Mouse (Mus musculus) Patski (cell line): Measurements from ENCODE around the gene Suclg2. TPM values are rescaled to one million over a fixed set of nuclear protein-coding genes. Genes with fewer than 3 reads are reported as not detected.

Experiments
- ATAC-seq: fragments of 100-300 bp; one replicate; pipeline ENCODE4 v1.8.0; 2021
- CTCF ChIA-PET: fragments of 350-600 bp; sonication (Branson Sonifier 250); formaldehyde crosslinking; loops from one replicate; lab custom pipeline; 2022; ENCODE audit warnings: inconsistent platforms; lab: Charles Lee
- POLR2A ChIA-PET: fragments of 350-600 bp; sonication (Branson Sonifier 250); formaldehyde crosslinking; loops from one replicate; lab custom pipeline; 2022; ENCODE audit warnings: antibody characterized with exemption, inconsistent platforms; lab: Charles Lee
- DNase-seq: peaks from one replicate; pipeline ENCODE4 v3.0.0-alpha.2; 2011; ENCODE audit warnings: low read depth, low spot score
- H3K27me3 ChIP-seq: fragments of 371-371 bp; one replicate; pipeline ENCODE4 v1.5.1; 2021
- CTCF ChIP-seq: fragments of 100-300 bp; IDR thresholded peaks from one replicate; pipeline ENCODE4 v1.5.1; 2021
- in situ Hi-C: fragments of 300-500 bp; cut with MboI; formaldehyde crosslinking; loops from 3 replicates; pipeline ENCODE4 v1.11.1; 2018; ENCODE audit warnings: low pct_unique_long_range_greater_than_20kb, mixed read lengths
- polyA plus RNA-seq: library from polyadenylated mRNA; unstranded; gene quantifications from one replicate; pipeline ENCODE4 v1.2.3, GENCODE M21; 2021

Gene Suclg2
- polyA plus RNA-seq, 1 experiment from 2014 or later: 176 TPM

DNA sequence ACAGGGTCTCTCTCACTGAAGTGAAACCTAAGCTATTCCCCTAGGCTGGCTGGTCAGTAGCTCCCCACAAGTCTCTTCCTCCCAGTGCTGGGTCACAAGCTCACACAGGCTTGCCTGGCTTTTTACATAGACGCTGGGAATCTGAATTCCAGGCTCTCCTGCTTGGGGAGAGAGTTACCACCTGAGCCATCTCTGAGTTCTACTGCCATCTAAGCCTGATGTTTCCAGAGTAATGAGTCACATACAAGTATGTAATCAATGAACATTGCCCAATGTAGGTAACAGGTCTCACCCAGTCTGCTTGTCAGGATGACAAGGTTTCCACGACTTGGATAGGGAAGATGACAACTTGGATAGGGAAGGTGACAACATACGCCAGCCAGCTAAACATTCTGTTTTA lies 1.5 kb downstream of the Suclg2 start:
- no peak for TF ChIP-seq CTCF
- ChIA-PET POLR2A (no interaction called here), CTCF (no interaction called here)
- DNase-seq (no peak), ATAC-seq (no peak)
- in situ Hi-C loops: no loop called here
- H3K27me3 ChIP-seq: no peaks in the 10 kb centered on the region

DNA sequence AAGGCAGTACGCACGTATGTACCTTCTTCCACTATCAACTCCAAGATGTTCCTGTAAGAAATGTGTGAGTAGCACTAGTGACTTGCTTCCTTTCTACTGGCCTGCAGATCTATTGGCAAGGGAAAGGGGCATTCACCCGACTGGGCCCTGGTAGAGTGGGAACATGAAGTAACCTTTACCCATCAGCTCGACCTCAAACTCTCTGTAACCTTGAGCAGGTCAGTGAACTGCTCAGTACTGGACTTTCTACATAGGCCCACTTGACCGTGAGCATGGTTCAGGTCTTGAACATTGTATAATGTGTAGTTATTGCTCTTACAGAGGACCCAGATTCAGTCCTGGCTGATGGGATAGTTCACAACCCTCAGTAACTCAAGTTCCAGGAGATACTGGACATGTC lies 2.1 kb downstream of the Suclg2 start:
- CTCF ChIA-PET: interaction anchor here (1.2 kb wide), 1 partner anchor 24 kb away, joined by 3 read pairs; no protein-coding TSS in a partner anchor
- ATAC-seq (no peak), DNase-seq (no peak)
- no peaks in the 10 kb centered on the region for H3K27me3 ChIP-seq
- POLR2A ChIA-PET: no interaction called here
- in situ Hi-C loops: no loop called here
- TF ChIP-seq CTCF: no peak

DNA sequence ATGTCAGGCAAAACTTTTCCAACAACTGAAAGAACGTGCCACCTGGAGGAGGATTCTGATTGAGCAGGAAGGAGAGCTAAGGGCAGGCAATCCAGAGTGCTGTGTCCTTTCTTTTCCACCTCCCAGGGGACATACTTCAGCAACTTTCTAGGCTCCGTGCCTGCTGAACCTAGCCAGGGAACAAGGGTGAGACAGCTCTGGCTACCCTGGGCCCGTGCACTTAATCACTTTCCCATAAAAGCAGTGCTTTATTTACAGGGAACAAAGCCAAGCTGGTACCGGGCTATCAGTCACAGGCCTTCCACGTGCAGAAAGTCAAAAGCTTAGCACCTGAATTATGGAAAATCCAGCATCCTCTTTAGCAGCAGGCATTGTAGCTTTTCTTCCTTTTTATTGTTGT lies 5.4 kb downstream of the Suclg2 start:
- no peak for TF ChIP-seq CTCF
- ChIA-PET POLR2A (no interaction called here), CTCF (no interaction called here)
- in situ Hi-C loops: no loop called here
- DNase-seq: peak; percentile 54
- no peaks in the 10 kb centered on the region for H3K27me3 ChIP-seq
- ATAC-seq: peak; percentile 45

DNA sequence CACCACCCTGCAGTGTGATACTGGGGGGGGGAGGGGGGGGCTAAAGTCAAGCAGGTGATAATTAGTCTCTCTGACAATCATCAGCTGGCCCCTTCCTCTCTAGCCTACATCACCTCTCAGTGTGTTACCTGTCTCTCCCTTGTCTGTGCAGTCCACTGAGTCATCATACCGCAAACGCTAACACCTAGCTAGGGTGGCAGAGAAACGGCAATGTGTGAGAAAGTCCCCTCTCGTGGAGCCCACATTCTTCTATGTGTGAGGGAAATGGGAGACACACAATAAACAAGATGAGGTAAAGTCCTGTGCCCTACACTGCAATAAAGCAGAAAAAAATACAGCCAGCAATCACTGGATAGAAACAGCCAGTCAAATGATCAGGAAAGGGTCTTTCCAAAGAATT lies 6.5 kb downstream of the Suclg2 start:
- H3K27me3 ChIP-seq: no peaks in the 10 kb centered on the region
- DNase-seq (peak; percentile 46), ATAC-seq (peak; percentile 18)
- CTCF ChIA-PET: interaction anchor here (1.1 kb wide), 1 partner anchor 61 kb away, joined by 3 read pairs; no protein-coding TSS in a partner anchor
- no peak for TF ChIP-seq CTCF
- POLR2A ChIA-PET: interaction anchor here (1.5 kb wide), 1 partner anchor 74 kb away, joined by 3 read pairs; no protein-coding TSS in a partner anchor
- in situ Hi-C loops: no loop called here

DNA sequence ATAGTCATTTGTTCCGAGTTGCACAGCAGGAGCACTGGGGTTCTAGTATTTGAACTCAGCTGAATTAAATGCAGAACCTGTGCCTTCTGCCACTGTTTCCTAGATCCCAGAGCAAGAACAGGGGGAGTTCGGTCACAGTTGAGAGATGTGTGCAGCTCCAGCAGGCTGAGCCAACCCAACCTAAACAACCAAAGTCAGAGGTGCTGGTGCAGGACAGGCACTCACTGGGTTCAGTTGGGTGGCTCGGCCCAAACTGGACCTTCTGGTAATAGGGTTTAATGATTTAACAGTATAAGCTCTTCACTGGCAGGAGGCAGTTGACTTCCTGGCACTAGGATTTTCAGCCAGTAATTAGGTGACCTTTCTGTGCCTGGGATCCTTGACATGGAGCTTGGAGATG lies 6.9 kb downstream of the Suclg2 start:
- in situ Hi-C loops: no loop called here
- ChIA-PET POLR2A (interaction anchor here (1.5 kb wide), 1 partner anchor 73 kb away, joined by 3 read pairs; no protein-coding TSS in a partner anchor), CTCF (interaction anchor here (1.1 kb wide), 1 partner anchor 61 kb away, joined by 3 read pairs; no protein-coding TSS in a partner anchor)
- TF ChIP-seq CTCF: no peak
- H3K27me3 ChIP-seq: no peaks in the 10 kb centered on the region
- ATAC-seq: peak; percentile 74
- DNase-seq: peak; percentile 56

DNA sequence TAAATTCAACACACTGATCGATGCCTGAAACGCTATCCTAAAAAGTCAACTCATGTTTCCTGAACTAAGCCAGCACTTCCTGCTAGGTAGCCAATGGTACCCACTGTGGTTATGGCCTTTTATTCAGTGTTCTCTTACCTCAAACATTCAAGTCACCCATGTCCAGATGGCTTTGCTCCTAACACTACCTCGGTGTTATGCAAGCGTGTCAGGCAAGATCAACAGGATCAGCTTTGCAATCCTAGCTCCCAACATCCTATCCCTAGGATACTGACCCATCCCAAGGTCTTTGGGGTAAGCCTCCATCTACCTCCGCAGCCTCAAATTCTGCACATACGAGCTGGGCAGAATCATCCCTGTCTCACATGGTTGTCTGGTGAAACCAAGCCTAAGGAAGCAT lies 7.7 kb downstream of the Suclg2 start:
- DNase-seq (no peak), ATAC-seq (no peak)
- in situ Hi-C loops: no loop called here
- H3K27me3 ChIP-seq: no peaks in the 10 kb centered on the region
- TF ChIP-seq CTCF: no peak
- ChIA-PET POLR2A (interaction anchor here (1.5 kb wide), 1 partner anchor 73 kb away, joined by 3 read pairs; no protein-coding TSS in a partner anchor), CTCF (interaction anchor here (0.9 to 1.6 kb wide), 3 partner anchors 8 to 60 kb away, joined by 3 to 4 read pairs (median 3); partner anchors contain the start of gene Suclg2)

DNA sequence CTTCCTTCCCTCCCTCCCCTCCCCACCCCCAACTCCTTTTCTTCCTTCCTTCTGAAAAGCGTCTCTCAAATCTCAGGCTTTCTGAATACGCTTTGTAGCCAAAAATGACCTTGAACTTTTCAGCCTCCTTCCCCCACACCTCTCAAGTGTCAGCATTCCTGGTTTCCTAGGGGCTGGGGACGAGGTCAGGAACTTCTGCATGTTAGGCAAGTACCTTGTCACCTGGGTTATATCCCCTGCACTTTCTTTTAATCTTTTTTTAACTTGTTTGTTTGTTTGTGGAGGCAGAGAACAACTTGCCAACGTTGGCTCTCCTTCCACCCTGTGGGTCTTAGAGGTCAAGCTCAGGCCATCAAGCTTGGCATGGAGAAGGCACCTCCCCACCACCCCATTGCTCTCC lies 9.1 kb downstream of the Suclg2 start:
- DNase-seq: no peak
- TF ChIP-seq CTCF: no peak
- in situ Hi-C loops: no loop called here
- CTCF ChIA-PET: interaction anchor here (0.8 to 1.6 kb wide), 2 partner anchors 9 to 71 kb away, joined by 4 read pairs; partner anchors contain the start of gene Suclg2
- POLR2A ChIA-PET: no interaction called here
- no peaks in the 10 kb centered on the region for H3K27me3 ChIP-seq
- no peak for ATAC-seq

DNA sequence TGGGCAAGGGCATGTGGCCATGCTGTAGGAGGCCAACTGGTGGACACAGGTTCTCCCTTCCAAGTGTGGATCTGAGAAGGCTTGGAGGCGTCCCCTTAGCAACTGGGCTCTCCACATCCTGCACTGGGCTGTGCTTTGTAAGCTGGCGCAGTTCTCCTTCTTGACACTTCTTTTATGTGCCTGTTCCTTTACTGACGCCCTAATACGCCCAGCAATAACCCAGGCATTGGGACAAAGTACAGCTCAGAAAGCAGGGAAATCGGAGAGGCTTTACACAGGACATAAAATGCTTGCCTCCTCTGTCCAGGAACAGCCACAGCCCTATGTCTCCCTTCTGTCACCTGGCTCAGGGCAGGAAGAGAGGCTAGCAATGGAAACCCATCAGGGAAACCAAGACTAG lies 9.5 kb downstream of the Suclg2 start:
- TF ChIP-seq CTCF: no peak
- POLR2A ChIA-PET: no interaction called here
- H3K27me3 ChIP-seq: no peaks in the 10 kb centered on the region
- CTCF ChIA-PET: no interaction called here
- in situ Hi-C loops: no loop called here
- no peak for DNase-seq
- ATAC-seq: no peak

DNA sequence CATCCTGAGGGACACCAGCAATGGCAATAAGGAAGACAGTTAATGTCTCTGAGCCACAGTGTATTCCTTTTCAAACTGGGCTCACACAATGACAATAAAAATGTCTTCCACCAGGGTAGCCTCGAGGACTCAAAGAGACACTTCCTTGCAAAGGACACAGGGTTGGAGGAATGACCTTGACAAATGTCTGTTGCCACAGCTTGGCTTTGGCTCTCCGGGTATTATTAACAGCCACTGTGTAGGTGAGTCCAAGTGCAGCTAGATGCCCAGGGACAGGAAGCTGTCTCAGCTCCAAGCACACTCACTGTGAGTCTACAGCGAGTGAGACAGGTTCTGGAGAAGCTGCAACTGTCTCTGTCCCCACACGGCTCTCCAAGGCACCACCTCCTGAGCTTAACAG lies 14.0 kb downstream of the Suclg2 start:
- POLR2A ChIA-PET: interaction anchor here (0.6 kb wide), 1 partner anchor 1657 kb away, joined by 3 read pairs; no protein-coding TSS in a partner anchor

DNA sequence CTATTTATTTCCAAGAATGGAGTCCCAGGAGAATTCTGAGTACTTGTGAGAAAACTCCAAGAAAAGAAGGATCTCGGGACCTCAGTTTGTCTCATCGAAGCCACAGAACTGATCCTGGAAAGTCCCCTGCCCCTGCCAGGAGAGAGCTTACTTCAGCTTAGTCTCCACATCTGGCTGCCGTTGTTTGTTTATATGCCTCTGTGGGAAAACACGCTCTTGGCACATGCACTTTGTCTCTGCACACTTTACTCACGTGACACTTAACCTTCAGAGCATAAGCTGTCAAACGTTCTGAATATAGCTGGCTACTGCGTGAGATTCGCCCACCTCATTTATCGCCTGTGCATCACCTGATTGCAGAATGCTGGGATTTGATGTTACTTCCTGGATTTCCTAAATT lies 16.4 kb downstream of the Suclg2 start:
- no peak for DNase-seq
- in situ Hi-C loops: no loop called here
- no peak for TF ChIP-seq CTCF
- no peaks in the 10 kb centered on the region for H3K27me3 ChIP-seq
- POLR2A ChIA-PET: no interaction called here
- ATAC-seq: peak; percentile 7
- CTCF ChIA-PET: no interaction called here

More for the DNA sequence above, 14.0 kb downstream of the Suclg2 start:
- H3K27me3 ChIP-seq: no peaks in the 10 kb centered on the region
- CTCF ChIA-PET: interaction anchor here (1.6 to 1.7 kb wide), 2 partner anchors 24 to 30 kb away, joined by 3 to 4 read pairs; no protein-coding TSS in a partner anchor
- TF ChIP-seq CTCF: no peak
- DNase-seq (no peak), ATAC-seq (no peak)
- in situ Hi-C loops: no loop called here

DNA sequence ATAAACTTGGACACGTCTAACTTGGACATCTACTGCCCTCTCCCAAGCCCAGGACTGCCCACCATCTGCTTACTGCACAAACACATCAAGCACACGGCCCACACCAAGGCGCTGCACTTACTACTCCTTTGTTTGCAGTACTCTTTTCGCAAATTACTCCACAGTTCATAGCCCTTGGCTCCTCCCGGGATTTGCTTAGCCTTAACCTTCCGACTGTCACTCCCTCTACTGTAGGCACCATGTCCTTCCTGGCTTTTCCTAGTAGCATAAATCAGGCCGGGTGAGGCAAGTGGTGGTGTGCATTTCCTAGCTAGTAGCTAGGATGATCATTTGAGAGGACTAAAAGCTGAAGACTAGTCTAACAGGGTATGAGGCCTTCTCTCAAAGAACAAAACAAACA lies 16.8 kb downstream of the Suclg2 start:
- in situ Hi-C loops: no loop called here
- TF ChIP-seq CTCF: no peak
- no peak for ATAC-seq

More for the DNA sequence above, 16.8 kb downstream of the Suclg2 start:
- H3K27me3 ChIP-seq: no peaks in the 10 kb centered on the region
- ChIA-PET POLR2A (no interaction called here), CTCF (interaction anchor here (1.1 to 1.5 kb wide), 2 partner anchors 18 to 22 kb away, joined by 3 to 4 read pairs; no protein-coding TSS in a partner anchor)
- DNase-seq: no peak
